Mouse (Mus musculus) liver, adult 2 months (tissue): ENCODE results near the gene Gm15319.

Experiments used
- CTCF ChIP-seq: fragments of 200-500 bp; IDR thresholded peaks from 2 replicates; pipeline ENCODE4 v1.5.1; 2011; ENCODE audit warnings: low read depth, low read length, control low read depth
- POLR2A ChIP-seq: fragments of 200-500 bp; IDR thresholded peaks from 2 replicates; pipeline ENCODE4 v1.6.1; 2011; ENCODE audit warnings: low read length, control low read depth; ENCODE audit not compliant: insufficient read depth; ENCODE audit errors: extremely low read depth

DNA sequence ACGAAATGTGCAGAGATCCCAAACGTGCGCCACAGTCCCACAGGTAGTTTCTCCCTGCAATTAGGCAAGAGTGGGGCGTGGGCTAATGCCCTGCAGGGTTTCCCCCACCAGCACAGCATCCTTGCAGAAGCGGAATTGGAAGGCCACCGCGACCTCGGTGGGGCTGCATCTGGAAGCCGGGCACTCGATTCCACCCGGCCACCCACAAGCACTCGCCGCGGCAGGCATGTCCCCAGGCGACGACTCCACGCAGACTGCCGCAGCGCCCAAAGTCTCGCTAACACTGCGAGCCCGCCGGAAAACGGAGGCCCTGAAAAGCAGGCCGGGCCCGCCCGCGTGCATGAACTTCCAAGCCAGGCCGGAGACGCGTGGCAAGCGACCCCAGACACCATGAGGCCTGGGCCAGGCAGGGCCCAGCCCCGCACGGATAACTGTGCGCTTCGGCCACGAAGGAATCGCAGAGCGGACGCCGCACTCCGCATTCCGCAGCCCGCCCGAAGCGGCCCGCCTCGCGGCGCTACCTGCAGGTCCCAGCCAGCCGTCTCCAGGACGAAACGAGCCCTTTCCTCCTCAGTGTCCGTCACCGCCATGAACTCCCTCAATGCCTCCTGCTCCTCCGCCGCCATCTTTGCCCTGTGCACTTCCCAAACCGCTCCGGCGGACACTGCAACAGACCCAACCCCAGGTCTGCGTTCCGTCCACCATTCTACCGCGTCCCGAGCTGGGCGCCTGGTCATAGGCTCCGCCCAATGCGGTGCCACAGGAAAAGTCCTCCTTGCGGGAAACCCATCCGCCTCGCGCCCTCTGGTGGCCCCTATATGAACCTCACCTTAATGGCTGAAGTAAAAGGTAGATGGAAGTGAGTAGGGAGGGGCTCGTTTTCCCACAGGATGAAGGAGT is 66.0 kb downstream of the Gm15319 start:
- TF ChIP-seq CTCF (peak; percentile 70), POLR2A (0 out of 2 replicates have a peak, but pooled peaks have one; percentile 30)
